Mouse (Mus musculus): ENCODE results near the gene Gm34302.

GRCm38 (mm10) chr3:63483726-63484125, at the start of gene Gm34302:
- TF ChIP-seq CTCF (conservative IDR thresholded peaks at IDR 0.05; ENCODE audit: insufficient read depth, insufficient read length, low read depth, low read length) (no peak), POLR2A (IDR thresholded peaks at IDR 0.05; ENCODE audit: low read depth, low read length) (no peak)

Measured in kidney, adult 2 months (tissue).